Mouse (Mus musculus): ENCODE measurements at regions not wholly inside any gene's neighbourhood (a gene's known extent, or its start where the extent isn't known, plus 50 kb on each side); places are given as distances from the start of the nearest gene placed in this dataset.

DNA sequence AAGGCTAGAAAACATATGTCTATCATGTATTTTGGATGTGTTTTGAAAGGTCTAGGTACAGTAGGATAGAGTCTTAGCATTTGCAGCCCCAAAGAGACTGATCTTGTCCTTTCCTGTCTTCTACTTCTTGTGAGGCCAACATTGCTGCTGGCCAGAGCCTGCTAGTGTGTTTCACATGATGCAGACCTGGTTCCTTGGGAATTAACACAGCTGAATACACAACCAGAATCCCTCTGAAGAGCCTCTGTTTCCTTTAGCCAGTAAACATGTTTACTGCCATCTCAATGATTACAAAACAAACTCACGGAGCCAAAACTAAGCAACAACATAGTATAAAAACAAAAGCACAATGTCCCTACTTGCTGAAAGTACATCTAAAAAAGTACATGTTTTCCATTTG is 598.9 kb downstream of the 9430069I07Rik start:
- no peak for DNase-seq

Data from cerebellum, postnatal 14 days (tissue).